Mouse (Mus musculus): ENCODE results near the gene Ifne.

Gene Ifne

DNA sequence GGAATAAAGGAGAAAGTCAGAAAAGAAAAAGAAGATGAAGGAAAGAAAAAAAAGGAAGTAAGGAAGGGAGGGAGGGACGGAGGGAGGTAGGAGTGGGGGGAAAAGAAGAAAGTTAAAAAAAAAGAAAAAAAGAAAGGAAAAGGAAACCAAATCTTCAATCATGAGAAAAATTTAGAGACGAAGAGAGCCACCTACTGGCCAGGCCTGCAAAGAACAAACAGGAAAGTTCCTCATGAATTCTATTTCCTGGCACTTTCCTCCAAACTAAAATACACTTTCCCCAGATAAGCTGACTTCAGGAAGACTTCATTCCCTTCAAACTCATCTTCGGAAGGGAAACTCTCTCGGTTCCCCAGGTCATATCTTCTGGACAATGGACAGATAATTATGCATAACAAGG, 49.5 kb downstream of the Ifne start:
- no peaks in the 10 kb centered on the region for H3K36me3 ChIP-seq (ENCODE audit: insufficient read depth, low read length)
- peaks cover 7% of the 10 kb centered on the region for H3K9me3 ChIP-seq (ENCODE audit: low read length)
- H3K4me3 ChIP-seq (replicated peaks; ENCODE audit: low read length): no peak overlapping the region

More for the DNA sequence above, 49.5 kb downstream of the Ifne start:
- no peak for TF ChIP-seq POU5F1 (IDR thresholded peaks at IDR 0.05; ENCODE audit: borderline replicate concordance, low read length)
- peak; percentile 55 for TF ChIP-seq CTCF (conservative IDR thresholded peaks at IDR 0.05; ENCODE audit: low read length)
- TF ChIP-seq NANOG (IDR thresholded peaks at IDR 0.05; ENCODE audit: borderline replicate concordance, low read length): no peak
- Histone ChIP-seq H3K4me1 (replicated peaks; ENCODE audit: low read depth, low read length) (no peaks in the 10 kb centered on the region), H3K27me3 (ENCODE audit: insufficient read depth, low read length) (no peaks in the 10 kb centered on the region)
